Mouse (Mus musculus) ES-CJ7 (cell line): ENCODE measurements around the gene Cldn24.

ENCODE experiments used
- DNase-seq: peaks from one replicate; pipeline ENCODE4 v3.0.0; 2011; ENCODE audit warnings: low read depth, low spot score

Gene Cldn24

GRCm38 (mm10) chr8:47826911-47827310 is 5.0 kb downstream of the Cldn24 start:
- DNase-seq = no peak

- DNase-seq = no peak
Measured at GRCm38 (mm10) chr8:47832616-47833015, 10.7 kb downstream of the Cldn24 start.

GRCm38 (mm10) chr8:47833944-47834343 is 12.0 kb downstream of the Cldn24 start:
- DNase-seq = no peak

GRCm38 (mm10) chr8:47843063-47843462 is 21.1 kb downstream of the Cldn24 start:
- DNase-seq = peak; percentile 78

- no peak for DNase-seq
Measured at GRCm38 (mm10) chr8:47843651-47844050, 21.7 kb downstream of the Cldn24 start.

- no peak for DNase-seq
Measured at GRCm38 (mm10) chr8:47845956-47846355, 24.0 kb downstream of the Cldn24 start.

- no peak for DNase-seq
Measured at GRCm38 (mm10) chr8:47847161-47847560, 25.2 kb downstream of the Cldn24 start.

- no peak for DNase-seq
Measured at GRCm38 (mm10) chr8:47847931-47848330, 26.0 kb downstream of the Cldn24 start.

- peak; percentile 77 for DNase-seq
Measured at GRCm38 (mm10) chr8:47849842-47850241, 27.9 kb downstream of the Cldn24 start.

- no peak for DNase-seq
Measured at GRCm38 (mm10) chr8:47851824-47852502, 30.0 kb downstream of the Cldn24 start.

- DNase-seq = no peak
Measured at GRCm38 (mm10) chr8:47852737-47853136, 30.8 kb downstream of the Cldn24 start.

GRCm38 (mm10) chr8:47853356-47853755 is 31.4 kb downstream of the Cldn24 start:
- no peak for DNase-seq

GRCm38 (mm10) chr8:47859259-47859658 is 37.3 kb downstream of the Cldn24 start:
- DNase-seq = no peak

- no peak for DNase-seq
Measured at GRCm38 (mm10) chr8:47866568-47866967, 44.6 kb downstream of the Cldn24 start.

- peak; percentile 77 for DNase-seq
Measured at GRCm38 (mm10) chr8:47867067-47867466, 45.1 kb downstream of the Cldn24 start.
